In the genomic region with DNA sequence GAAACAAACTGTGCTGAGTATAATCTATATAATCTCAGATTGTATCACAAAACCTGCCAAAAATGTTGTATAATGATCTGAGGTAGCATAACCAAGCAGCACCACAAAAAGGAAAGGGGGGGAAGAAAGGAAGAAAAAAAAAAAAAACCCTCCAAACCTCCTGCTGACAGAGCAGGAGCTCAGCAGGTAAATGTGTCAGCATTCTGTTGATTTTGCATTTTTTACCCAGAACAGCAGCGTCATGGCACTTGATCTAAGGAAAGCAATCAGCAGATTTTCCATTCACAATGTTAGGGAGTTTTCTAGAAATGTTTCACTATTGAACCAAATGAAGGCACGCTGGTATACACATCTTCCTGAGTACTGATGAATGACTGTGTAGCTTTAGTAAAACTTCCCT, we compare ENCODE assay signal across 12 mouse cellular contexts.
"Had no signal": no experiment of that assay in that cellular context is flagged by ENCODE, and none has a peak within 500 bp of the region (broad histone marks: within the 10 kb centered on the region; RNA-seq: fewer than 3 reads in every experiment).

No protein-coding gene starts in this region.

- H3K9me3 ChIP-seq: kidney, embryonic 15.5 days; limb, embryonic 10.5 days; liver, embryonic 15.5 days; midbrain, embryonic 15.5 days; neural tube, embryonic 12.5 days had no signal

- H3K4me3 ChIP-seq: kidney, embryonic 15.5 days; limb, embryonic 10.5 days; liver, embryonic 15.5 days; midbrain, embryonic 10.5 days; midbrain, embryonic 15.5 days; neural tube, embryonic 12.5 days had no signal

- H3K36me3 ChIP-seq: liver, embryonic 15.5 days; midbrain, embryonic 15.5 days had no signal

- H3K4me2 ChIP-seq: kidney, embryonic 15.5 days; liver, embryonic 11.5 days; liver, embryonic 15.5 days; midbrain, embryonic 15.5 days; neural tube, embryonic 12.5 days had no signal

- ATAC-seq: lung, postnatal 0 days; midbrain, embryonic 15.5 days had no signal

- H3K4me1 ChIP-seq: midbrain, embryonic 10.5 days; midbrain, embryonic 15.5 days; neural tube, embryonic 12.5 days had no signal

- H3K9ac ChIP-seq: kidney, embryonic 15.5 days; liver, embryonic 15.5 days; midbrain, embryonic 15.5 days; neural tube, embryonic 12.5 days had no signal

- H3K27me3 ChIP-seq: kidney, embryonic 15.5 days; liver, embryonic 15.5 days; midbrain, embryonic 15.5 days; neural tube, embryonic 12.5 days had no signal

- DNase-seq: kidney, adult 11 months; lung, adult 2 months; lung, postnatal 36 days; thymus, postnatal 25 days had no signal

- H3K27ac ChIP-seq: kidney, embryonic 15.5 days; limb, embryonic 10.5 days; liver, embryonic 15.5 days; midbrain, embryonic 10.5 days; midbrain, embryonic 15.5 days; neural tube, embryonic 12.5 days had no signal
